Mouse (Mus musculus) hindbrain, postnatal 0 days (tissue): Measurements from ENCODE around the gene Tnnt2. TPM values are rescaled to one million over a fixed set of nuclear protein-coding genes. Genes with fewer than 3 reads are reported as not detected.
A peak's percentile ranks its signal among the peaks of the same experiment; 100 is the strongest.

Experiments
- ATAC-seq: fragments of 200-750 bp; cut with Nextera tagmentation; 2 replicates; pipeline ENCODE4 v1.8.0; 2017; ENCODE audit warnings: mild to moderate bottlenecking, moderate TSS enrichment, moderate library complexity
- DNase-seq: peaks from one replicate; pipeline ENCODE4 v3.0.0-alpha.2; 2015; ENCODE audit warnings: low spot score
- H3K27ac ChIP-seq: fragments of 300-500 bp; sonication (generic); 2 replicates; pipeline ENCODE4 v1.5.1; 2014; ENCODE audit warnings: mild to moderate bottlenecking
- H3K27me3 ChIP-seq: fragments of 300-500 bp; sonication (generic); 2 replicates; pipeline ENCODE4 v1.6.1; 2014; ENCODE audit warnings: low read length, mixed read lengths; ENCODE audit not compliant: insufficient read depth
- H3K36me3 ChIP-seq: fragments of 300-500 bp; sonication (generic); 2 replicates; pipeline ENCODE4 v1.6.1; 2014; ENCODE audit warnings: low read length, mixed read lengths; ENCODE audit not compliant: insufficient read depth
- H3K4me1 ChIP-seq: fragments of 300-500 bp; sonication (generic); 2 replicates; pipeline ENCODE4 v1.6.1; 2014; ENCODE audit warnings: antibody characterized with exemption, low read length, mixed read lengths; ENCODE audit not compliant: insufficient read depth
- H3K4me2 ChIP-seq: fragments of 300-500 bp; sonication (generic); 2 replicates; pipeline ENCODE4 v1.6.1; 2014; ENCODE audit warnings: low read depth, mild to moderate bottlenecking, low read length, moderate library complexity, mixed read lengths
- H3K4me3 ChIP-seq: fragments of 300-500 bp; sonication (generic); 2 replicates; pipeline ENCODE4 v1.5.1; 2014; ENCODE audit warnings: low read length
- H3K9ac ChIP-seq: fragments of 300-500 bp; sonication (generic); replicated peaks from 2 replicates; pipeline ENCODE4 v1.6.1; 2014; ENCODE audit warnings: mild to moderate bottlenecking, low read length, moderate library complexity, mixed read lengths
- H3K9me3 ChIP-seq: fragments of 300-500 bp; sonication (generic); 2 replicates; pipeline ENCODE4 v1.6.1; 2016; ENCODE audit warnings: low read length, mixed read lengths
- CTCF ChIP-seq: IDR thresholded peaks from 2 replicates; pipeline ENCODE4 v1.5.1; 2016; ENCODE audit warnings: antibody characterized with exemption, control low read depth, low read depth
- WGBS: fragments of 180-500 bp; shearing (Covaris S2); extraction: QIAGEN DNeasy Blood & Tissue Kit; methylation state at CpG from one replicate; pipeline ENCODE4 v1.1.7; 2014; 5-methylcytosine and 5-hydroxymethylcytosine counted together
- polyA plus RNA-seq: library from polyadenylated mRNA; unstranded; fragments of >200 nt; fragmentation: Nextera tagmentation; extraction: Ambion mirVana; gene quantifications from 2 replicates; pipeline ENCODE4 v1.2.1, GENCODE M21; 2015
- total RNA-seq: library from RNA; depleted of rRNA; stranded (reverse); fragments of >200 nt; gene quantifications from 2 replicates; pipeline ENCODE4 v1.2.3, GENCODE M21; 2014; rRNA removed

Tnnt2 gene
- total RNA-seq (0.47 and 0.79 TPM in 2 replicates), polyA plus RNA-seq (1.8 and 2.5 TPM in 2 replicates)

DNA sequence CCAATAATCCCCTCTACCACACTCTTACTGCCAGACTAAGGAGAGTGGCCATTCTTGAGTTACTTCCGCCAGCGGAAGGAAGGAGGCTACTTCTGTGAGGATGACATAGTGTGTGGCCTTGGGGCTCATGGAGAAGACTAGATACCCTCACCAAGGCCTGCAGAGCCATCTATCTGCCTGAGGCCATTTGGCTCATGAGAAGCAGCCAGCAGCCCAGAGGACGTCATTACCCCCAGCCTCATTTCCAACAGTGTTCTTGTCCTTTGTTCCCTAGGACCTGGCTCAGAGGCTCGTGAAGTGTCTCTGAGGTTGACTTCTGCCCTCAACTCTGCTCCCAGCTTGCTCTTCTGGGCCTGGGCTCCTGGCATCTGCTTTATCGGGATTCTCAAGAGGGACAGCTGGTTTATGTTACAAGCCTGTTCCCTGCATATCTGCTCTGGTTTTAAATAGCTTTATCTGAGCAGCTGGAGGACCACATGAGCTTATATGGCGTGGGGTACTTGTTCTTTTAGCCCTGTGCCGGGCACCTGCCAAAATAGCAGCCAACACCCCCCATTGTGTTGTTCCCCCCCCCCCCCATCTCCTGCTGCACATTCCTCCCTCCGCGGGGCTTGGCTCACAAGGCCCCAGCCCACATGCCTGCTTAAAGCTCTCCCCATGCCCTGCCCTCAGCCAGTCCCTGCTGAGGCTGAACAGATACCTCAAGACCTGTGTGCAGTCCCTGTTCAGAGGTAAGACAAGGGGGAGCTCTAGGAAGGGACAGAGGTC is at the start of gene Tnnt2:
Tnnt2 (plus strand) TSS at position 639 of the 768 bp plus-strand sequence.
- H3K4me3 ChIP-seq, result no peak within 1 kb of the TSS
- WGBS, result 49% methylated on average over 9 of the region's 9 CpGs
- H3K27me3 ChIP-seq, result no peaks in the 10 kb centered on the region
- H3K4me1 ChIP-seq, result no peaks in the 10 kb centered on the region
- H3K9ac ChIP-seq, result no peak within 1 kb of the TSS
- no peaks in the 10 kb centered on the region for H3K36me3 ChIP-seq
- H3K4me2 ChIP-seq, result no peak within 1 kb of the TSS
- H3K27ac ChIP-seq, result no peak within 1 kb of the TSS
- no peak for ATAC-seq
- no peak for DNase-seq
- no peaks in the 10 kb centered on the region for H3K9me3 ChIP-seq
- no peak for TF ChIP-seq CTCF

DNA sequence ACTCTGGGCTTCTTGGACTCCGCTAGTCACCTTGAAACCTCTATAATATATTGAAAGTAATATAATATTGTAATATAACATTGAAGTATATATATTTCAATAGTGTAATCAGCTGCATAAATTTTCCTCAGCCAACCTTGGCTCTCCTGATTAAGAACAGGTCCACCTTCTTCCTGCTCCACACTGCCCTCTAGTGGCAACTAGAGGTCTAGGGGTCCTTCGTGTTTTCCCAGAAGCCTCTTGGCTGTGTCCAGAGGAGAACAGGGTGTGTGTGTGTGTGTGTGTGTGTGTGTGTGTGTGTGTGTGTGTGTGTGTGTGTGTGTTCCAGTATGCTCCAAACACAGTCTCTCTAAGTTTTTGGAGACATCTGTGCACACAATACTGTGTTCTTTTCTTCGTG is 48.4 kb upstream of the Tnnt2 start:
- Histone ChIP-seq H3K27ac (no peak overlapping the region), H3K27me3 (no peaks in the 10 kb centered on the region), H3K9ac (no peak overlapping the region), H3K4me3 (no peak overlapping the region), H3K4me2 (no peak overlapping the region), H3K36me3 (no peaks in the 10 kb centered on the region), H3K4me1 (no peaks in the 10 kb centered on the region), H3K9me3 (no peaks in the 10 kb centered on the region)
- peak; percentile 61 for ATAC-seq
- WGBS, result 54% methylated on average over 3 of the region's 3 CpGs
- TF ChIP-seq CTCF, result peak; percentile 85
- peak; percentile 86 for DNase-seq

DNA sequence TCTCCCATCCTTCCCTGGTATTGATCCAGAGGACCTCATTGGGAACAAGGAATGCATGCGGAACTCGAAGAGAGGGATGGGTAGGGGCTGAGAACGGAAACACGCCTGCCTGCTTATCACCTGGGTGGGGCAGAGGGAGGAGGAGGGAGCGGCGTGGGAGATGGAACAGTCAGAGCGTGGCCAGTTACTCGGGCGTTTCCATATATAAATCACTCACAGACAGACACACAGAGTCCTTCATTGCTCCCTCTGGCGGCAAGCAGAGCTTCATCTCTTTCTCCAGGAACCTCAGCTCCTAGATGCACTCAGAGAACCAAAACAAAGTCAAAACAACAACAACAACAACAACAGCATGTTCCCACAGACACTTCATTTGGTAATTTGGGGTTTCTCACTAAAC is 47.4 kb upstream of the Tnnt2 start:
- no peak overlapping the region for H3K9ac ChIP-seq
- no peak for DNase-seq
- no peak overlapping the region for H3K4me3 ChIP-seq
- ATAC-seq, result no peak
- H3K4me2 ChIP-seq, result no peak overlapping the region
- H3K9me3 ChIP-seq, result no peaks in the 10 kb centered on the region
- H3K36me3 ChIP-seq, result no peaks in the 10 kb centered on the region
- WGBS, result 38% methylated on average over 10 of the region's 10 CpGs
- H3K4me1 ChIP-seq, result peaks cover 4% of the 10 kb centered on the region; the same call in 1 of the 2 replicates
- no peak overlapping the region for H3K27ac ChIP-seq
- no peaks in the 10 kb centered on the region for H3K27me3 ChIP-seq
- TF ChIP-seq CTCF, result peak; percentile 46

DNA sequence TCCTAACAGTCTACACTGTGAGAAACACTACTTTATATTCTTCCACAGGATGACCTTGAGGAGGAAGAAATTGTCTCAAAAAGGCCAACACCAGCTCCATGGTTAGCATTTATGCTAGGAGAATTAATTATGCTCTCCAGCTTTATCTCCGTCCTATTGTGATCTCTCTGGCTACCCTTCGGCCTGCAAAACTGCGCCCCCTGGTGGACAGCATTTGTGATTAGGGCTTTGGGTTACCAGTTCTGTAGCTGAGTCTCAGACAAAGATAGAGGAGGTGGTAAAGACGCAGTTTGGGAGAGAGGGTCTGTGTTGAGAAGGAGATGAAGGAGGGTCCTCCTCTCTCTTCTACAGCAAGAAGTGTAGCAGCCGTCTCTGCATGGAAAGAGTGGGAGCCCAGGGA is 46.3 kb upstream of the Tnnt2 start:
- ATAC-seq (no peak), DNase-seq (peak; percentile 81)
- 17% methylated on average over 5 of the region's 5 CpGs for WGBS
- no peak overlapping the region for H3K9ac ChIP-seq
- H3K36me3 ChIP-seq, result no peaks in the 10 kb centered on the region
- H3K4me1 ChIP-seq, result peaks cover 5% of the 10 kb centered on the region; the same call in 1 of the 2 replicates
- H3K4me2 ChIP-seq, result no peak overlapping the region
- H3K27ac ChIP-seq, result no peak overlapping the region
- no peak overlapping the region for H3K4me3 ChIP-seq
- H3K27me3 ChIP-seq, result no peaks in the 10 kb centered on the region
- TF ChIP-seq CTCF, result peak; percentile 92
- H3K9me3 ChIP-seq, result no peaks in the 10 kb centered on the region

DNA sequence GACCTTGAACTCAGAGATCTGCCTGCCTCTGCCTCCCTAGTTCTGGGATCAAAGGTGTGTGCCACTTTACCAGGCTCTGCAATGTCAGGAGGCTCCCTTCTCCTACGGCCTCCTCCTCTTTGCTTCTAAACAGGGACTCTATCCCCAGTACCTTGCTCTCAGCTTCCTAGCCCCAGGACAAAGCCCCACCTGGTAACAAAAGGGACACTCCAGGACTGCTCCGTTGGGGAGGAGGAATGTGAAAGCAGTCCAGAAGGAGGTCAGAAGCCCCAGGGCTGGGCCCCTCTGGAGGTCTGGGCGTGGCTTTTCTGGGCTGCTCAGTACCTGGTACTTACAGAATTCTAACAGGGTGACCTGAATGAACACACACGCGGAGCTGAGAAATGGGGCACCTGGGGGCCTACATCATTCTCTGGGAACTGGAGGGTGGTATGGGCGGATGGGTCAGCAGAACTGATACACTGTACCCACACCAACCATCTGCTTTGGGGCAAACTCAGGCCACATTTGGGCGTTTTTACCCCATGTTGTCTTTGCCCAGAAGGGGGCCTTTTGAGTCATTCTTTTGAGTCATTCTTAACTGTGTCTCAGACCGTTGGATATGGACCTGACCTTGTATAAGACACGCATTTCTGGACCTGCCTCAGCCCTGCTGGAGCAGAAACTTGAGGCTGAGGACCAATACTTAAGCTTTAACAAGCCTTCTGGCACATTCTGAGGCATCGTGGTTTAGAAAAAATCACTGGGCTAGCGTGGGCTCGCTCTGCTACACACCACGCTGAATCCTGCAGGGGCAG is 43.8 kb upstream of the Tnnt2 start:
- no peak for ATAC-seq
- 61% methylated on average over 13 of the region's 13 CpGs for WGBS

DNA sequence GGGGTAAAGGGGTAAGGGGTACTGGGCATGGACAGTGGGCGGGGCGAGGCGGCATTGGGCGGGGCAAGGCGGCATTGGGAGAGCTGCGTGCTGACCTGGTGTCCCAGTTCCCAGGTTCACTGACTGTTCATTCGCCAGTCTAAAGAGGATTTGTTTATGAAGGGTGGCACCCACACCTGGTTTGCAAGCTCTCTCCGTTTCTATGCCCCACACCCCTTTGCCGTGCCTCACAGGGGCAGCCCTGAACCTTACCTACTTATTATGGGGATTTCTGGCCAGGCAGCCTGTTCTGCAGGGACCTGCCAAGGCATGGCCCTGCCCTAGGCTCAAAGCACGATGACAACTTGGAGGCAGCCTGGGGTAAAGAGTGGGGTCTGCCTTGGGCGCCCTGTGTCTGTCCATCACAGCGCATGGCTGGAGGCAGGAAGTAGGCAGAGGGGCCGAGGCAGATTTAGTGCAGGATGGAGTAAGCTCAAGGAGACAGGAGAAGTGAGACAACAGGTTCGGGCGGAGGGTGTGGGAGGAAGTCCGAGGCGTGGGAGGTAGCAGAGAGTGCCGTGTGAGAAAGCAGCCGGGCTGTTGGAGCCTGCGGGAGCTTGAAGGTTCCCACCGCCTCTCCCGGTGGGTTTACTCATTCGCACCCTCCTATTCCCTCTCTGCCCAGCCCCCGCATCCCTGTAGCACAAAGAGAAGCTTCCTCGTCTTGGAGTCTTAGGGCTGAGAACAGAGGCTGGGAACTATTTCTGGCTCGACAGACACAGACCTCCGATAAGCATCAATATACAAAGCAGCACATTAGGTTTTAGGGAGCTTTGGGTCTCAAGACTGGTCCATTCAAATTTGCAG is 42.6 kb upstream of the Tnnt2 start:
- no peaks in the 10 kb centered on the region for H3K27me3 ChIP-seq
- DNase-seq, result no peak
- no peak for TF ChIP-seq CTCF
- WGBS, result 19% methylated on average over 27 of the region's 27 CpGs
- peak overlapping the region; percentile 45 for H3K4me2 ChIP-seq
- H3K4me3 ChIP-seq, result no peak overlapping the region
- peaks cover 5% of the 10 kb centered on the region; the same call in 1 of the 2 replicates for H3K4me1 ChIP-seq
- ATAC-seq, result peak; percentile 24; the same call in 1 of the 2 replicates
- no peaks in the 10 kb centered on the region for H3K9me3 ChIP-seq
- peak overlapping the region; percentile 30; the same call in 1 of the 2 replicates for H3K9ac ChIP-seq
- no peak overlapping the region for H3K27ac ChIP-seq
- H3K36me3 ChIP-seq, result no peaks in the 10 kb centered on the region

More for the DNA sequence above, 43.8 kb upstream of the Tnnt2 start:
- Histone ChIP-seq H3K4me3 (no peak overlapping the region), H3K36me3 (no peaks in the 10 kb centered on the region), H3K27ac (no peak overlapping the region), H3K4me1 (peaks cover 5% of the 10 kb centered on the region; the same call in 1 of the 2 replicates), H3K27me3 (no peaks in the 10 kb centered on the region), H3K4me2 (no peak overlapping the region), H3K9me3 (no peaks in the 10 kb centered on the region), H3K9ac (no peak overlapping the region)
- no peak for DNase-seq
- TF ChIP-seq CTCF, result no peak
